9 mouse cellular contexts compared by ENCODE assay signal in genomic region chr6:51208660-51209396, GRCm38 (mm10).
DNase-seq lines count a peak whose midpoint lies in the region; ATAC-seq lines count a peak whose summit lies in the region.
"Had no signal": no experiment of that assay in that cellular context is flagged by ENCODE, and none has a peak within 500 bp of the region (broad histone marks: within the 10 kb centered on the region; RNA-seq: fewer than 3 reads in every experiment).

No protein-coding gene starts in this region.

- 2% methylated on average over 6 of the region's 6 CpGs for WGBS in lung, embryonic 16.5 days

- no peak overlapping the region for H3K4me3 ChIP-seq in lung, embryonic 16.5 days (ENCODE audit: low read length)

- peaks cover 3% of the 10 kb centered on the region; the same call in 1 of the 2 replicates for H3K4me1 ChIP-seq in lung, embryonic 16.5 days (replicated peaks; ENCODE audit: control insufficient read depth, insufficient read depth, low read length)

- H3K9me3 ChIP-seq in lung, embryonic 16.5 days (ENCODE audit: control insufficient read depth, low read length), result no peaks in the 10 kb centered on the region
- H3K9me3 ChIP-seq: limb, embryonic 15.5 days had no signal

- DNase-seq in cerebellum, adult 11 months, result peak; percentile 42
- peak; percentile 54 for DNase-seq in T-cell, adult 2 months (ENCODE audit: low spot score)
- DNase-seq in heart, postnatal 14 days, result peak; percentile 50 to 70
- peak; percentile 50 to 64 for DNase-seq in kidney, postnatal 36 days
- peak; percentile 95 for DNase-seq in retina, embryonic 14.5 days (ENCODE audit: low spot score)

- H3K36me3 ChIP-seq in lung, embryonic 16.5 days (ENCODE audit: control insufficient read depth, insufficient read depth, low read length), result no peaks in the 10 kb centered on the region
- H3K36me3 ChIP-seq: limb, embryonic 15.5 days had no signal

- no peak overlapping the region for H3K4me2 ChIP-seq in lung, embryonic 16.5 days (ENCODE audit: low read depth, low read length)

- no peak overlapping the region for H3K9ac ChIP-seq in lung, embryonic 16.5 days (ENCODE audit: low read length)
- H3K9ac ChIP-seq: limb, embryonic 15.5 days had no signal

- H3K27me3 ChIP-seq in lung, embryonic 16.5 days (ENCODE audit: control insufficient read depth, insufficient read depth, low read depth, low read length), result peaks cover 15% of the 10 kb centered on the region

- no peak overlapping the region for H3K27ac ChIP-seq in lung, embryonic 16.5 days (ENCODE audit: low read length)
- H3K27ac ChIP-seq: limb, embryonic 15.5 days had no signal

- intact Hi-C loops in heart, postnatal 14 days (cut with DNase I), result loop anchor here (1.0 to 2.0 kb wide), 2 partner anchors 153 to 650 kb away; no protein-coding TSS in a partner anchor

- ATAC-seq in cerebellum, adult (ENCODE audit: insufficient number of reproducible peaks, low FRiP score, low TSS enrichment), result no peak
- peak; percentile 55 for ATAC-seq in common myeloid progenitor, adult 5-6 weeks (replicated peaks; ENCODE audit: low read depth, poor library complexity, severe bottlenecking)
- peak; percentile 64; the same call in 1 of the 2 replicates for ATAC-seq in lung, embryonic 16.5 days (ENCODE audit: low read depth)

Comparison
In these comparisons a context has a peak if more than half of its experiments do, and no peak if none do; other contexts are left out.
1. DNase-seq: peak in every context shown above with its lines; median percentile 95 in retina, embryonic 14.5 days; 60 in heart, postnatal 14 days; 57 in kidney, postnatal 36 days; 54 in T-cell, adult 2 months; 42 in cerebellum, adult 11 months.